Mouse (Mus musculus): ENCODE results near the gene Slco4a1. TPM values are rescaled to one million over a fixed set of nuclear protein-coding genes. Genes with fewer than 3 reads are reported as not detected.

The Slco4a1 gene
- polyA plus RNA-seq, 2 experiments from 2014 or later = 1.3 to 3.0 TPM

- no peak for ATAC-seq
Measured at GRCm38 (mm10) chr2:180508455-180509115, 52.5 kb downstream of the Slco4a1 start.

GRCm38 (mm10) chr2:180510867-180511266, 54.8 kb downstream of the Slco4a1 start:
- no peak for ATAC-seq

DNA sequence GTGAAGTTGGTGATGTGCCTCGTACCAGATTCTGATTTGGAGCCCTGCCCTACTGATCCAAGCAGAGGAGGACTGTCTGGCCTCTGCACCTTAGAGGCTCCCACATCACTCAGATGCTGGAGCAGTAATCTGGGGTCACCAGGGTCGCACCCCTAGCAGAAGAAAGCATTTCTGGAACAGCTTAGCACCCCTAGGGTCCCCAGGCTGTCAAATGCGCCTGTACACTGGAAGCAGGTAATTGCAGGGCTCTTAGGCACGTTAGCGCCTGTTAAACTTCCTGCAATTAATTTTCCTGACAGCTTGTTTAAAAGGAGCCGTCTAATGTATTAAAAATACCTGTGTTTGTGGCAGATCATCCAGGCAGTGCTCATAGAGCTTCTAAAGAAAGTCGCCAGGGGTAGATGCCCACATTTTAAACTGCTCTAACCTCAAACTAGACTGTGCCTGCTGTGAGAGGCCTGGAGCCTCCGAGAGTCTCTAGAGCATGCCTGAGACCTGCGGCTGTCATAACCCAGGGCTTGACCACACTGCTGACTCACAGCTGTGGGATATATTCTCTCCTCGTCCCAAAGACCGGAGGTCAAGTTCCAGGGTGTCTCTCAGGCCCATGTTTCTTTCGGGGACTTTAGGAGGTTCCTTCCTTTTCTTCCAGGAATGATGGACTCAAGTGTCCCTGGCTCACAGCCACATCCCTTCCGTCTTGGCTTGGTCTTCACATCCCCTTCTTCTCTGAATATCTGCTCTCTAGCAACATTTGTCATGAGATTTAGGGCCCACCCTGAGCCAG, 56.0 kb downstream of the Slco4a1 start:
- ATAC-seq = no peak

DNA sequence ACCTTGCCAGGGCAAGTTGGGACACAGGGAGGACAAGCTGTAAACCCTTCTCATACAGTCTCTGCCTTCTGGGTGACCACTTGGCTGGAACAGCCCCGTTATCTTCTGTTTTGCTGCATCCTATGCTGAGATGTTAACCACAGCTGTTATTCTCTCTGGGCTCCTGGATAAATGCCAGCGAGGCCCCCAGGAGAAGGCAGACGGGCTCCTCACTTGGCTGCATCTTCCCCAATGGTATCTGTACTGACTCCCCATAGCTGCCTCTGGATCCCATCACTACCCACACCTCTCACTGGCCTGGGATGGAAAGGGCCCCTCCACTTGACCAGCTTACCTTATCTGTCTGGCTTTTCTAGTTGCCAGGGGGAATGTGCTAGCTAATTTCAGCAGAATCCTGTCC, 57.0 kb downstream of the Slco4a1 start:
- no peak for ATAC-seq

- ATAC-seq = no peak
Measured at GRCm38 (mm10) chr2:180513835-180514234, 57.8 kb downstream of the Slco4a1 start.

DNA sequence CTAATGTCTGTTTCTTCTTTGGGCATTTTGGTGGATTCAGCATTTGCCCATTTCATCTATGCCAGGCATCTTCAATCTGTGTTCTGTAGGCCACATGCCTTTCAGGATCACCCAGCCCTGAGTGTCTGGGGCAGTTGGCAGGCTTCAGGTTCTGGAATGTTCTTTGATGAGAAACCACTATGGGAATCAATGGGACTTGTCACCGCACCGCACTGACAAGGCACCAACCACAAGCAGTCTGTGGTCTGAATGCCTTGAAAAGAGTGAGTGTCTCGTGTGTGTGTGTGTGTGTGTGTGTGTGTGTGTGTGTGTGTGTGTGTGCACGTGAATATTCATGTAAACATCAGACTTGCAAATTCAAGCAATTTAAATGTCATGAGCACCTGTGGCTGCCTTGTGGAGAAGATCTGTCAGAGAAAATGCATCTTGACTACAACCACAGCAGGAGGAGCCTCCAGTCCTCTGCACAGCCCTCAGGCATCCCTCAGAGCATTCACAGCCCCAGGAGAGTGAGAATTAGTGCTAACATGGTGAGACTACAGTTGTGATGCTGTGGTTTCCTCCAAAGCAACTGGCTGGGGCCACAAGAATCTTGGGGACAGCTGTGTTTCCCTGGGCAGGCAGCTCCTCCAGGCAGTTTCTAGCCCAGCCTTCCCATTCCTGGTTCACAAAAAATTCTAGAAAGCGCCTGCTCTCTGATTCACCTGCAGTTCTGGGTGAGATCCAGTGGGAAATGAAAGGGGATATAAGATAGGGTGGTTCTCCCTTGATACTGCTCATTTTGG, 65.6 kb downstream of the Slco4a1 start:
- ATAC-seq = no peak

GRCm38 (mm10) chr2:180522825-180523224, 66.8 kb downstream of the Slco4a1 start:
- no peak for ATAC-seq

Other genes starting within 250 kb of the Slco4a1 start
- gene Lama5, start 230.4 kb upstream of the Slco4a1 start, polyA plus RNA-seq (2017; shearing (Covaris generic)) = under 1 TPM; 0.28 to 0.59 TPM
- 1,000 to 10,000 TPM; 1,181 to 1,680 TPM for gene Rps21, start 198.9 kb upstream of the Slco4a1 start, polyA plus RNA-seq (2017; shearing (Covaris generic))
- gene Cables2, start 182.7 kb upstream of the Slco4a1 start, polyA plus RNA-seq (2017; shearing (Covaris generic)) = 1 to 10 TPM; 5.9 to 7.2 TPM
- not detected for gene Rbbp8nl, start 166.4 kb upstream of the Slco4a1 start, polyA plus RNA-seq (2017; shearing (Covaris generic))
- not detected for gene Gata5, start 121.5 kb upstream of the Slco4a1 start, polyA plus RNA-seq (2017; shearing (Covaris generic))
- gene Ntsr1, start 43.7 kb downstream of the Slco4a1 start, polyA plus RNA-seq (2017; shearing (Covaris generic)) = not detected
- gene Mrgbp, start 125.1 kb downstream of the Slco4a1 start, polyA plus RNA-seq (2017; shearing (Covaris generic)) = 10 to 100 TPM; 21.4 to 22.2 TPM
- gene Ogfr, start 133.0 kb downstream of the Slco4a1 start, polyA plus RNA-seq (2017; shearing (Covaris generic)) = 10 to 100 TPM; 17.2 to 24.0 TPM
- under 1 TPM in 1 of 2 experiments, not detected in 1; 0.48 TPM for gene Col9a3, start 141.5 kb downstream of the Slco4a1 start, polyA plus RNA-seq (2017; shearing (Covaris generic))
- gene Tcfl5, start 186.5 kb downstream of the Slco4a1 start, polyA plus RNA-seq (2017; shearing (Covaris generic)) = not detected